Mouse (Mus musculus) cerebellum, adult 8-10 months (tissue): ENCODE measurements around the gene Mup21.
"Not testable (repeated sequence)": the region's sequence is repeated elsewhere in the genome, so short reads cannot be mapped to it uniquely, and the experiment has no call there.

Experiments used
- DNase-seq: peaks from one replicate; pipeline ENCODE4 v3.0.0; 2022

The Mup21 gene

GRCm38 (mm10) chr4:62150811-62151210 lies at the start of gene Mup21:
Mup21 (minus strand) TSS chr4:62150863.
- no peak for DNase-seq

- DNase-seq = no peak
Observed at GRCm38 (mm10) chr4:62199923-62200529, 49.4 kb upstream of the Mup21 start.

- no peak for DNase-seq
Observed at GRCm38 (mm10) chr4:62188778-62189177, 38.1 kb upstream of the Mup21 start.

- DNase-seq = no peak
Observed at GRCm38 (mm10) chr4:62177282-62177681, 26.6 kb upstream of the Mup21 start.

- no peak for DNase-seq
Observed at GRCm38 (mm10) chr4:62174471-62174870, 23.8 kb upstream of the Mup21 start.

- not testable (repeated sequence) for DNase-seq
Observed at GRCm38 (mm10) chr4:62167636-62168035, 17.0 kb upstream of the Mup21 start.

GRCm38 (mm10) chr4:62158401-62158800 lies 7.7 kb upstream of the Mup21 start:
- no peak for DNase-seq

GRCm38 (mm10) chr4:62133706-62134105 lies 17.0 kb downstream of the Mup21 start:
- peak; percentile 50 for DNase-seq

- DNase-seq = not testable (repeated sequence)
Observed at GRCm38 (mm10) chr4:62103366-62103765, 47.3 kb downstream of the Mup21 start.
